Mouse (Mus musculus): ENCODE results near the gene Tmem233. TPM values are rescaled to one million over a fixed set of nuclear protein-coding genes. Genes with fewer than 3 reads are reported as not detected.

Gene Tmem233
- polyA plus RNA-seq, 1 experiment from 2014 or later = not detected

- no peak overlapping the region for H3K9ac ChIP-seq (ENCODE audit: low read length)
- peaks cover 88% of the 10 kb centered on the region for H3K36me3 ChIP-seq (ENCODE audit: control insufficient read depth, insufficient read depth, low read length)
- H3K27me3 ChIP-seq (replicated peaks; ENCODE audit: control insufficient read depth, insufficient read depth, low read length) = no peaks in the 10 kb centered on the region
- WGBS = 95% methylated on average over 5 of the region's 5 CpGs
- H3K4me1 ChIP-seq (ENCODE audit: control insufficient read depth, insufficient read depth, low read length) = no peaks in the 10 kb centered on the region
- no peak overlapping the region for H3K4me2 ChIP-seq (ENCODE audit: low read length)
- H3K27ac ChIP-seq (ENCODE audit: low read depth, low read length) = no peak overlapping the region
- no peak for DNase-seq (ENCODE audit: low spot score)
- H3K4me3 ChIP-seq (ENCODE audit: low read depth, low read length) = no peak overlapping the region
- no peak for ATAC-seq
- no peaks in the 10 kb centered on the region for H3K9me3 ChIP-seq (replicated peaks; ENCODE audit: control insufficient read depth, low read length)
Measured at GRCm38 (mm10) chr5:116016542-116016941, 66.5 kb downstream of the Tmem233 start.

DNA sequence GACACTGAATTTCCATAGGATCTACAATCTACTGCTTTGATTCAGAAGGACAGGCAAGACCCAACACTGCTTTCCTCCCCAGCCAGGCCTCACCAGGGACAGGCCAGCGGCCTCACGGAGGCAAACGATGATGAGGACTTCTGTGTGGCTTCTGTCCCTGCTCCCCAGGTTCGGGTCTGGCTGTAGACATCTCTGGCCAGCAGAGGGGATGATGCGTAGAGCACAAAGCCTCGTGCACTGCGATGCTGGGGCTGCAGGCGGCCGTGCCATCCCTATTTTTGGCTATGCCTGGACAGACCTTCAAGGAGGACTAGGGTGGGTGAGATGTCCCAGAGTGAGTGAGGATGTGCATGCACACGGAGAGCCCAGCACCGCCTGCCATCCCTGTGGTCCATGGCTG lies 68.8 kb downstream of the Tmem233 start:
- DNase-seq (ENCODE audit: low spot score) (no peak), ATAC-seq (no peak)
- WGBS = 94% methylated on average over 11 of the region's 11 CpGs
- H3K27ac ChIP-seq (ENCODE audit: low read depth, low read length) = no peak overlapping the region
- peaks cover 64% of the 10 kb centered on the region for H3K36me3 ChIP-seq (ENCODE audit: control insufficient read depth, insufficient read depth, low read length)
- no peaks in the 10 kb centered on the region for H3K9me3 ChIP-seq (replicated peaks; ENCODE audit: control insufficient read depth, low read length)
- H3K4me3 ChIP-seq (ENCODE audit: low read depth, low read length) = no peak overlapping the region
- H3K9ac ChIP-seq (ENCODE audit: low read length) = no peak overlapping the region
- H3K4me2 ChIP-seq (ENCODE audit: low read length) = no peak overlapping the region
- H3K4me1 ChIP-seq (ENCODE audit: control insufficient read depth, insufficient read depth, low read length) = no peaks in the 10 kb centered on the region
- H3K27me3 ChIP-seq (replicated peaks; ENCODE audit: control insufficient read depth, insufficient read depth, low read length) = no peaks in the 10 kb centered on the region

DNA sequence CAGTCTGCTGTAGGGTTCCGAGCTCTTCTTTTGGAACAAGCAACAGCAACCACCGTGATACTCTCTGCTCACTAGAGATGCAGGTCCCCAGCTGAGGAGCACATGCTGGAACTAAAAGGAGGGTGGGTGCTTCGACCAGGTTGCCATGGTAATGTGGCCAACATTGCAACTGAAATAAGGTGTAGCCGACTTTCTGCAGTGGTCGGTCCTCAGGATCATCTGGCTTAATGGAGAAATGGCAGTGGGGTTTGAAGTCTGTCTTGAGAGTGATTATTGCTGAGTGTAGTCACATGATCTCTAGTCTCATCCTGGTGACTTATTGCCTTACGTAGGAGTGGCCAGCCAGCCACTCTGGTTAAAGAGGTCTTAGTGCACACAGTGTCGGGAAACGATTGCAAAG lies 69.2 kb downstream of the Tmem233 start:
- WGBS = 85% methylated on average over 8 of the region's 8 CpGs
- H3K4me1 ChIP-seq (ENCODE audit: control insufficient read depth, insufficient read depth, low read length) = no peaks in the 10 kb centered on the region
- H3K4me3 ChIP-seq (ENCODE audit: low read depth, low read length) = no peak overlapping the region
- no peak overlapping the region for H3K27ac ChIP-seq (ENCODE audit: low read depth, low read length)
- H3K9me3 ChIP-seq (replicated peaks; ENCODE audit: control insufficient read depth, low read length) = no peaks in the 10 kb centered on the region
- H3K9ac ChIP-seq (ENCODE audit: low read length) = no peak overlapping the region
- ATAC-seq = no peak
- H3K36me3 ChIP-seq (ENCODE audit: control insufficient read depth, insufficient read depth, low read length) = peaks cover 60% of the 10 kb centered on the region
- H3K27me3 ChIP-seq (replicated peaks; ENCODE audit: control insufficient read depth, insufficient read depth, low read length) = no peaks in the 10 kb centered on the region
- no peak for DNase-seq (ENCODE audit: low spot score)
- no peak overlapping the region for H3K4me2 ChIP-seq (ENCODE audit: low read length)

- no peaks in the 10 kb centered on the region for H3K4me1 ChIP-seq (ENCODE audit: control insufficient read depth, insufficient read depth, low read length)
- H3K4me3 ChIP-seq (ENCODE audit: low read depth, low read length) = no peak overlapping the region
- WGBS = 91% methylated on average over 7 of the region's 7 CpGs
- H3K27me3 ChIP-seq (replicated peaks; ENCODE audit: control insufficient read depth, insufficient read depth, low read length) = no peaks in the 10 kb centered on the region
- H3K4me2 ChIP-seq (ENCODE audit: low read length) = no peak overlapping the region
- no peaks in the 10 kb centered on the region for H3K9me3 ChIP-seq (replicated peaks; ENCODE audit: control insufficient read depth, low read length)
- no peak overlapping the region for H3K27ac ChIP-seq (ENCODE audit: low read depth, low read length)
- peaks cover 47% of the 10 kb centered on the region for H3K36me3 ChIP-seq (ENCODE audit: control insufficient read depth, insufficient read depth, low read length)
- no peak for DNase-seq (ENCODE audit: low spot score)
- H3K9ac ChIP-seq (ENCODE audit: low read length) = no peak overlapping the region
- no peak for ATAC-seq
Measured at GRCm38 (mm10) chr5:116012503-116012902, 70.5 kb downstream of the Tmem233 start.

GRCm38 (mm10) chr5:116011700-116012099 lies 71.3 kb downstream of the Tmem233 start:
- H3K27ac ChIP-seq (ENCODE audit: low read depth, low read length) = no peak overlapping the region
- WGBS = 94% methylated on average over 7 of the region's 7 CpGs
- ATAC-seq (no peak), DNase-seq (ENCODE audit: low spot score) (no peak)
- no peak overlapping the region for H3K9ac ChIP-seq (ENCODE audit: low read length)
- no peaks in the 10 kb centered on the region for H3K4me1 ChIP-seq (ENCODE audit: control insufficient read depth, insufficient read depth, low read length)
- H3K4me2 ChIP-seq (ENCODE audit: low read length) = no peak overlapping the region
- H3K4me3 ChIP-seq (ENCODE audit: low read depth, low read length) = no peak overlapping the region
- no peaks in the 10 kb centered on the region for H3K9me3 ChIP-seq (replicated peaks; ENCODE audit: control insufficient read depth, low read length)
- H3K27me3 ChIP-seq (replicated peaks; ENCODE audit: control insufficient read depth, insufficient read depth, low read length) = no peaks in the 10 kb centered on the region
- H3K36me3 ChIP-seq (ENCODE audit: control insufficient read depth, insufficient read depth, low read length) = peaks cover 43% of the 10 kb centered on the region

GRCm38 (mm10) chr5:116009884-116010627 lies 73.0 kb downstream of the Tmem233 start:
- no peaks in the 10 kb centered on the region for H3K9me3 ChIP-seq (replicated peaks; ENCODE audit: control insufficient read depth, low read length)
- ATAC-seq (no peak), DNase-seq (ENCODE audit: low spot score) (no peak)
- H3K27me3 ChIP-seq (replicated peaks; ENCODE audit: control insufficient read depth, insufficient read depth, low read length) = no peaks in the 10 kb centered on the region
- H3K4me1 ChIP-seq (ENCODE audit: control insufficient read depth, insufficient read depth, low read length) = no peaks in the 10 kb centered on the region
- H3K9ac ChIP-seq (ENCODE audit: low read length) = no peak overlapping the region
- H3K27ac ChIP-seq (ENCODE audit: low read depth, low read length) = no peak overlapping the region
- H3K4me3 ChIP-seq (ENCODE audit: low read depth, low read length) = no peak overlapping the region
- 82% methylated on average over 2 of the region's 2 CpGs for WGBS
- no peak overlapping the region for H3K4me2 ChIP-seq (ENCODE audit: low read length)
- H3K36me3 ChIP-seq (ENCODE audit: control insufficient read depth, insufficient read depth, low read length) = peaks cover 26% of the 10 kb centered on the region

GRCm38 (mm10) chr5:116009091-116009851 lies 73.8 kb downstream of the Tmem233 start:
- WGBS = 75% methylated on average over 15 of the region's 15 CpGs
- H3K27ac ChIP-seq (ENCODE audit: low read depth, low read length) = no peak overlapping the region
- DNase-seq (ENCODE audit: low spot score) (no peak), ATAC-seq (no peak)
- no peak overlapping the region for H3K4me2 ChIP-seq (ENCODE audit: low read length)
- H3K4me1 ChIP-seq (ENCODE audit: control insufficient read depth, insufficient read depth, low read length) = no peaks in the 10 kb centered on the region
- no peaks in the 10 kb centered on the region for H3K9me3 ChIP-seq (replicated peaks; ENCODE audit: control insufficient read depth, low read length)
- peaks cover 18% of the 10 kb centered on the region for H3K36me3 ChIP-seq (ENCODE audit: control insufficient read depth, insufficient read depth, low read length)
- H3K9ac ChIP-seq (ENCODE audit: low read length) = no peak overlapping the region
- no peak overlapping the region for H3K4me3 ChIP-seq (ENCODE audit: low read depth, low read length)
- H3K27me3 ChIP-seq (replicated peaks; ENCODE audit: control insufficient read depth, insufficient read depth, low read length) = no peaks in the 10 kb centered on the region

- peaks cover 4% of the 10 kb centered on the region for H3K36me3 ChIP-seq (ENCODE audit: control insufficient read depth, insufficient read depth, low read length)
- WGBS = 92% methylated on average over 13 of the region's 13 CpGs
Measured at GRCm38 (mm10) chr5:116007723-116008122, 75.3 kb downstream of the Tmem233 start.

More at GRCm38 (mm10) chr5:116007723-116008122, 75.3 kb downstream of the Tmem233 start:
- no peak overlapping the region for H3K9ac ChIP-seq (ENCODE audit: low read length)
- no peak overlapping the region for H3K4me3 ChIP-seq (ENCODE audit: low read depth, low read length)
- no peak overlapping the region for H3K4me2 ChIP-seq (ENCODE audit: low read length)
- ATAC-seq (no peak), DNase-seq (ENCODE audit: low spot score) (no peak)
- H3K27me3 ChIP-seq (replicated peaks; ENCODE audit: control insufficient read depth, insufficient read depth, low read length) = no peaks in the 10 kb centered on the region
- no peak overlapping the region for H3K27ac ChIP-seq (ENCODE audit: low read depth, low read length)
- no peaks in the 10 kb centered on the region for H3K4me1 ChIP-seq (ENCODE audit: control insufficient read depth, insufficient read depth, low read length)
- no peaks in the 10 kb centered on the region for H3K9me3 ChIP-seq (replicated peaks; ENCODE audit: control insufficient read depth, low read length)
